Mouse (Mus musculus) midbrain, postnatal 0 days (tissue): ENCODE data around the gene Rsph1. TPM values are rescaled to one million over a fixed set of nuclear protein-coding genes. Genes with fewer than 3 reads are reported as not detected.

Experiments
- ATAC-seq: fragments of 200-750 bp; cut with Nextera tagmentation; 2 replicates; pipeline ENCODE4 v1.8.0; 2017; ENCODE audit warnings: moderate number of reproducible peaks, mild to moderate bottlenecking, moderate TSS enrichment, moderate library complexity; ENCODE audit not compliant: low FRiP score
- DNase-seq: peaks from one replicate; pipeline ENCODE4 v3.0.0-alpha.2; 2015; ENCODE audit warnings: low spot score
- H3K27ac ChIP-seq: fragments of 300-500 bp; sonication (generic); 2 replicates; pipeline ENCODE4 v1.5.1; 2014; ENCODE audit warnings: low read depth, mild to moderate bottlenecking, low read length, mixed read lengths
- H3K27me3 ChIP-seq: fragments of 300-500 bp; sonication (generic); 2 replicates; pipeline ENCODE4 v1.6.1; 2014; ENCODE audit warnings: low read length, control low read depth, mixed read lengths; ENCODE audit not compliant: insufficient read depth
- H3K36me3 ChIP-seq: fragments of 300-500 bp; sonication (generic); 2 replicates; pipeline ENCODE4 v1.6.1; 2014; ENCODE audit warnings: low read length, control low read depth, mixed read lengths; ENCODE audit not compliant: insufficient read depth
- H3K4me1 ChIP-seq: fragments of 300-500 bp; sonication (generic); 2 replicates; pipeline ENCODE4 v1.6.1; 2014; ENCODE audit warnings: mild to moderate bottlenecking, control low read depth, antibody characterized with exemption, low read length, mixed read lengths; ENCODE audit not compliant: insufficient read depth
- H3K4me2 ChIP-seq: fragments of 300-500 bp; sonication (generic); 2 replicates; pipeline ENCODE4 v1.6.1; 2014; ENCODE audit warnings: low read depth, mild to moderate bottlenecking, low read length, mixed read lengths; ENCODE audit not compliant: poor library complexity, severe bottlenecking
- H3K4me3 ChIP-seq: fragments of 300-500 bp; sonication (generic); 2 replicates; pipeline ENCODE4 v1.5.1; 2014; ENCODE audit warnings: low read depth, mild to moderate bottlenecking, low read length, moderate library complexity
- H3K9ac ChIP-seq: fragments of 300-500 bp; sonication (generic); replicated peaks from 2 replicates; pipeline ENCODE4 v1.6.1; 2014; ENCODE audit warnings: mild to moderate bottlenecking, low read length, moderate library complexity, mixed read lengths; ENCODE audit not compliant: poor library complexity, severe bottlenecking
- H3K9me3 ChIP-seq: fragments of 300-500 bp; sonication (generic); 2 replicates; pipeline ENCODE4 v1.6.1; 2016; ENCODE audit warnings: low read length, control low read depth
- CTCF ChIP-seq: IDR thresholded peaks from 2 replicates; pipeline ENCODE4 v1.5.1; 2016; ENCODE audit warnings: antibody characterized with exemption, mild to moderate bottlenecking
- WGBS: fragments of 180-500 bp; shearing (Covaris S2); extraction: QIAGEN DNeasy Blood & Tissue Kit; methylation state at CpG from one replicate; pipeline ENCODE4 v1.1.7; 2014; 5-methylcytosine and 5-hydroxymethylcytosine counted together
- polyA plus RNA-seq: library from polyadenylated mRNA; unstranded; fragments of >200 nt; fragmentation: Nextera tagmentation; extraction: Ambion mirVana; gene quantifications from 2 replicates; pipeline ENCODE4 v1.2.1, GENCODE M21; 2015
- total RNA-seq: library from RNA; depleted of rRNA; stranded (reverse); fragments of >200 nt; gene quantifications from 2 replicates; pipeline ENCODE4 v1.2.3, GENCODE M21; 2014

Gene Rsph1
- total and polyA plus RNA-seq, 2 experiments from 2014 or later = 2.8 to 8.5 TPM

- no peaks in the 10 kb centered on the region for H3K36me3 ChIP-seq
- H3K9ac ChIP-seq = no peak overlapping the region
- WGBS = 28% methylated on average over 19 of the region's 19 CpGs
- H3K4me3 ChIP-seq = no peak overlapping the region
- ATAC-seq (0 out of 2 replicates have a peak, but pooled peaks have one; percentile 31), DNase-seq (peak; percentile 46)
- H3K9me3 ChIP-seq = no peaks in the 10 kb centered on the region
- no peak overlapping the region for H3K4me2 ChIP-seq
- H3K27ac ChIP-seq = no peak overlapping the region
- H3K27me3 ChIP-seq = no peaks in the 10 kb centered on the region
- TF ChIP-seq CTCF = peak; percentile 69
- H3K4me1 ChIP-seq = peaks cover 6% of the 10 kb centered on the region; the same call in 1 of the 2 replicates
Observed at GRCm38 (mm10) chr17:31281830-31282686, 4.9 kb upstream of the Rsph1 start.

DNA sequence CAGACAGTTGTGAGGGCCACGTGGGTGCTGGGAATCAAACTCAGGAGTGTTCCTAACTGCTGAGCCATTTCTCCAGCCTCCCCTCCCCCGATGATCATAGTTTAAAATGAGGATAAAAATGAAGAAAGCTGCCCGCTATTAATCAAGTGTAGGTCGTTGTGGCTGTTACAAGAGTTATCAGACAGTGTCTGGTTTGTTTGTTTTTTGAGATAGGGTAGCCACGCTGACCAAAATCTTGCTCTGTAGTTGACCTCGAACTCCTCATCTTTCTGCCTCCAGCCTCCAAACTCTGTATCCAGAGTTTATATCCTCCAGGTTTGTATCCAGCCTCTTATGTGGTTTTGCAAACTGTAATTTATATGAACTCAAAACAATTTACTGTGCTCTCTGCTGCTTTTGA is 3.1 kb upstream of the Rsph1 start:
- Histone ChIP-seq H3K4me3 (no peak overlapping the region), H3K9me3 (no peaks in the 10 kb centered on the region), H3K36me3 (no peaks in the 10 kb centered on the region), H3K4me1 (peaks cover 6% of the 10 kb centered on the region; the same call in 1 of the 2 replicates), H3K9ac (no peak overlapping the region), H3K27ac (no peak overlapping the region), H3K27me3 (no peaks in the 10 kb centered on the region), H3K4me2 (no peak overlapping the region)
- ATAC-seq (no peak), DNase-seq (no peak)
- 83% methylated on average over 6 of the region's 6 CpGs for WGBS
- TF ChIP-seq CTCF = no peak

DNA sequence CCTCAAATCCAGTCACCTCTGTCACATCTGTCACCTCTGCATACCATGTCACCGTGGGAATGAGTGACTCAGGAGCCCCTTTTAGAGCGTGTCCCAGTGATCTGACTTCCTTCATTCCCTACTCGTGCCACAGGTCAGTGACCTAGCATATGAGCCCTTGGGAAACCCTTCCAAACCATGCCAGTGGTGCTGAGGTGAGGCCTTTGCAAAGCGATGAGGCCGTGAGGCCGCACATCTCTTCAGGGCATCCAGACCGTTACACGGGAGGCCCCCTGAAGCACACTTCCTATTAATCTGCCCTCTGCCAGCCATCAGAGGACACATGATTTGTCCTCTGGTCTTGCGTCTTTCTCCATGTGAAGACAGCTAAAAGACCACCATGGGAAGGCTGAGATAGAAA is 2.4 kb upstream of the Rsph1 start:
- Histone ChIP-seq H3K36me3 (no peaks in the 10 kb centered on the region), H3K27me3 (no peaks in the 10 kb centered on the region), H3K9ac (no peak overlapping the region), H3K4me3 (no peak overlapping the region), H3K4me2 (no peak overlapping the region), H3K9me3 (no peaks in the 10 kb centered on the region), H3K27ac (no peak overlapping the region), H3K4me1 (peaks cover 6% of the 10 kb centered on the region; the same call in 1 of the 2 replicates)
- no peak for DNase-seq
- no peak for TF ChIP-seq CTCF
- WGBS = 81% methylated on average over 9 of the region's 9 CpGs
- ATAC-seq = no peak

DNA sequence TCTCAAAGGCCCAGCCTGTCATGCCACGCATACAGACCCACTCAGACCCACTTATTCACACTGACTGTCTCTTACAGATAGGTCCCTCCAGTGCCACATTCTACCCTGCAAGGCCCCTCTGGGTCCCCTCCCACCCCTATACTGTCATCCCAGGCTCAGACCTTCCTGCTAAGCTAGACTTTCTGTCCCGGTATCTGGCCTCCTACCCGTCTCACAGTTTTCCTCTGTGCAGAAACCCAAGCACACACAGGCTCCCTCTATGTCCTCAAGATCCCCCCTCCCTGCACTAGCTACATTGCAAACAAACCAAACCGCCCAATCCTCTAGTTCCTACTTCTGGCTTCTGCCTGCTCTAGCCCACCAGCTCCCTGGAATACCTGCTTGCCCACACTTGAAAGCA is 748 bp upstream of the Rsph1 start:
- H3K4me2 ChIP-seq = no peak overlapping the region
- WGBS = 78% methylated on average over 4 of the region's 4 CpGs
- ATAC-seq = no peak

DNA sequence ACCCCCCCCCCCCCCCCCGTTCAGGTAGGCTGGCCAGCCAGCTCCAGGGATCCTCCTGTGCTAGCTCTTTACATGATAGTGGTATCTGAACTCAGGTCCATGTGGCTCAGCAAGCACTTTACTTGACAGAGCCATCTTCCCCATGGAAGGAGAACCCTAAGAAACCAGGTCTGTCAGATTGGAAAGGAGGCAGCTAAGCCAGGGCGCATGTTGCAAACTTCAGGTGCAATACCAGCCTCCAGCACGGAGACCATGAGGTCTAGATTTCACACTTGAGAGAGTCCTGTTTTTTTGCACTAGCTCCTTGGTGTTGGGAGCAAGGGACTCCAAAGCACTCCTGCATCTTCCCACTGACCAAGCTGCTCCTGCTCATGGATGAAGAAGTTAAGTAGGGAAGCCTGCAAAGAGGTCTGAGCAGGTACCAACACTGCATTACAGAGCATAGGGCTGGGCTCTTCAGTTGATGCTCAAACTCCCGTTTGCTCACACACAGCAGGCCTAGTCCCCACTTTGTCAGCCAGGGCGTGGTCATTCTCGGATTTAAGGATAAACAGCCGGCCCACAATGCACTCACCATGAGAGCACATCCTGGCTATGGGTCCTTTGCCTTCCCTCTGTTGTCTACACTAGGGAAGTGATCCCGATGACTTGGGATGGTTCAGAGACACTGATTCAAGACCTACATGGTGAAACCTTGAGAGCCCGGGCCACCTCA is 819 bp downstream of the Rsph1 start:
- Histone ChIP-seq H3K9ac (peak overlapping the region; percentile 37; the same call in 1 of the 2 replicates), H3K4me3 (peak overlapping the region; percentile 46), H3K4me1 (peaks cover 3% of the 10 kb centered on the region; the same call in 1 of the 2 replicates), H3K36me3 (no peaks in the 10 kb centered on the region), H3K4me2 (peak overlapping the region; percentile 77), H3K9me3 (no peaks in the 10 kb centered on the region), H3K27ac (peak overlapping the region; percentile 66), H3K27me3 (no peaks in the 10 kb centered on the region)
- TF ChIP-seq CTCF = no peak
- 27% methylated on average over 9 of the region's 9 CpGs for WGBS
- no peak for ATAC-seq
- DNase-seq = no peak

More for the DNA sequence above, 748 bp upstream of the Rsph1 start:
- Histone ChIP-seq H3K4me1 (peaks cover 6% of the 10 kb centered on the region; the same call in 1 of the 2 replicates), H3K27ac (no peak overlapping the region), H3K27me3 (no peaks in the 10 kb centered on the region), H3K9ac (no peak overlapping the region), H3K9me3 (no peaks in the 10 kb centered on the region), H3K36me3 (no peaks in the 10 kb centered on the region), H3K4me3 (no peak overlapping the region)
- no peak for TF ChIP-seq CTCF
- no peak for DNase-seq

DNA sequence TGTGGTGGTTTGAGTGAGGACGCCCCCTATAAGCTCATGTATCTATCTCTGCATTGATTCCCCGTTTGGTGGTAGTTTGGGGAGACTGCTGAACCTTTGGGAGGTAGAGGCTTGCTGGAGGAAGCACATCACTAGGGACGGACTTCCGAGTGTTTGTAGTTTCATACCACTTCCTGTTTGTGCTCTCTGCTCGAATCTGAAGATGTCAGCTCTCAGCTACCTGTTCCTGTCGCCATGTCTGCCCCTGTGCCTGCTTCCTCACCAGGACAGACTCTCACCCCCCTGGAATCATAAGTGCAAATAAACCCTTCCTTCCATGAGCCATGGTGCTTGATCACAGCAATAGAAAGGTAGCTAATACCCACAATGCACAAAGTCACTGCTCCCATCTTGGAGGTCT is 2.0 kb downstream of the Rsph1 start:
- no peak for ATAC-seq
- TF ChIP-seq CTCF = no peak
- 74% methylated on average over 6 of the region's 6 CpGs for WGBS
- Histone ChIP-seq H3K4me1 (peaks cover 3% of the 10 kb centered on the region; the same call in 1 of the 2 replicates), H3K4me3 (no peak overlapping the region), H3K9ac (no peak overlapping the region), H3K36me3 (no peaks in the 10 kb centered on the region), H3K4me2 (no peak overlapping the region), H3K9me3 (no peaks in the 10 kb centered on the region), H3K27ac (no peak overlapping the region), H3K27me3 (no peaks in the 10 kb centered on the region)
- DNase-seq = no peak
